Mouse (Mus musculus): ENCODE results near the gene Gpr62. TPM values are rescaled to one million over a fixed set of nuclear protein-coding genes. Genes with fewer than 3 reads are reported as not detected.

Gene Gpr62
- polyA plus RNA-seq, 1 experiment from 2014 or later: 0.91 TPM

DNA sequence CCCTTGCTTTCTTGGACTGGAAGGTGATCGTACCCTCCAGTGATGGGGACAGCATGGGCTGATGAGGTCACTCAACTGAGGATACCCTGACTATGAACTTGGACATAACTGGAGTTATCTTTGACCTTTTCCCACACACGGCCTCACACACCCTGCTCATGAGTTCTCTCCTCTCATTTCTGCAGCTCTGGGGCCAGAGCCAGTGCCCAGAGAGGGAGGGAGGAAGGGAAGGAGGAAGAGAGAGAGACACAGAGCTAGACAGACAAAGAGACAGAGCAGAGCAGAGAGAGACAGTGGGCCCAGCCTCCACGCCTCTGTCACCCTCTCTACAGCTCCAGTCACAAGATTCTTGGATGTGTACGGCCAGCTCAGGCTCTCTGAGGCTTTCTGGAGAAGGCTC lies 6.6 kb upstream of the Gpr62 start:
- no peak for ATAC-seq (replicated peaks; ENCODE audit: low FRiP score, low read depth)
- DNase-seq (ENCODE audit: low spot score): no peak

GRCm38 (mm10) chr9:106471892-106472291 lies 6.2 kb upstream of the Gpr62 start:
- H3K36me3 ChIP-seq (ENCODE audit: insufficient read depth, low read length): no peaks in the 10 kb centered on the region
- no peaks in the 10 kb centered on the region for H3K27me3 ChIP-seq (ENCODE audit: insufficient read depth, low read length)
- no peak for TF ChIP-seq CTCF (IDR thresholded peaks at IDR 0.05; ENCODE audit: low read depth)
- DNase-seq (ENCODE audit: low spot score) (peak; percentile 85), ATAC-seq (replicated peaks; ENCODE audit: low FRiP score, low read depth) (peak; percentile 8; the same call in 1 of the 2 replicates)
- H3K4me2 ChIP-seq (ENCODE audit: low read length): peak overlapping the region; percentile 37
- no peak overlapping the region for H3K4me3 ChIP-seq (replicated peaks; ENCODE audit: low read depth, low read length)
- H3K27ac ChIP-seq: no peak overlapping the region
- no peak overlapping the region for H3K9ac ChIP-seq (ENCODE audit: low read depth, low read length)
- peaks cover 12% of the 10 kb centered on the region for H3K4me1 ChIP-seq (replicated peaks; ENCODE audit: insufficient read depth, low read length)
- H3K9me3 ChIP-seq (replicated peaks; ENCODE audit: low read length): no peaks in the 10 kb centered on the region
- WGBS: 22% methylated on average over 5 of the region's 5 CpGs

More for the DNA sequence above, 6.6 kb upstream of the Gpr62 start:
- Histone ChIP-seq H3K4me3 (replicated peaks; ENCODE audit: low read depth, low read length) (no peak overlapping the region), H3K36me3 (ENCODE audit: insufficient read depth, low read length) (no peaks in the 10 kb centered on the region), H3K9me3 (replicated peaks; ENCODE audit: low read length) (no peaks in the 10 kb centered on the region), H3K9ac (ENCODE audit: low read depth, low read length) (no peak overlapping the region), H3K4me1 (replicated peaks; ENCODE audit: insufficient read depth, low read length) (peaks cover 12% of the 10 kb centered on the region), H3K27me3 (ENCODE audit: insufficient read depth, low read length) (no peaks in the 10 kb centered on the region), H3K4me2 (ENCODE audit: low read length) (no peak overlapping the region), H3K27ac (peak overlapping the region; percentile 0; the same call in 1 of the 2 replicates)
- no peak for TF ChIP-seq CTCF (IDR thresholded peaks at IDR 0.05; ENCODE audit: low read depth)
- 70% methylated on average over 4 of the region's 4 CpGs for WGBS

DNA sequence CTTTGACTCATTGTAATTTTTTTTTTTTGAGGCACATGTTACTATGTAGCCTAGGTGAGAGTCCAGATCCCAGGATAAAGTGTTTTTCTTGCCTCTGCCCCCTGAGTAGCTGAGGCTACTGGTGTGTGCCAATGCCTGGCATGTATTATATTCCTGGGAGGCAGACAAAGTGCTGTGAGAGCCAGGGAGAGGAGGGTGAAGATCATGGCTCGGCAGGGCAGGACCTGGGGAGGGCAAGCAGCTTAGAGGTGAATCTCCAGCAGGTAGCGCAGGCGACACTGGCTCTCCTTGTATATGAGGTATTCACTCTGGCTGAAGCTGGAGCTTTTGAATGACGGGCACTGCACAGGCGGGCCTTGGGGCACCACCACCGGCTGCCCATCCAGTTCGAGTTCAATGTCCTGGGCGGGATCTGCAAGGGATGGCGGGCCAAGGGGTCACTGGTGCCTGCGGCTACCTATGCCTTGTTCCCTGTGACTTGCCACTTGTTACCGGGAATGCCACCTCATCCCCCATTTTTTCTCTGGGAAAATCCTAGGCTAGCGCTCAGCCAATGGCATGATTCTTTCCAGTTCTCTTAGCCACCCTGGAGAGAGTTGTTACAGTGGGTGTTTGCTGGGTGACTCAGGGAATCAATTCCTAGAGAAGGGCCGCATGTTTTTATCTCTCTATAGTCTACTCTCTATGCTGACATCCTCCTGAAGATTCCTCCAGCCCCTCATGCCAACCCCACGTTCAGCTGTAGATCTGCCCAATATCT lies 5.4 kb upstream of the Gpr62 start:
- Histone ChIP-seq H3K4me3 (replicated peaks; ENCODE audit: low read depth, low read length) (no peak overlapping the region), H3K27me3 (ENCODE audit: insufficient read depth, low read length) (no peaks in the 10 kb centered on the region), H3K9ac (ENCODE audit: low read depth, low read length) (no peak overlapping the region), H3K36me3 (ENCODE audit: insufficient read depth, low read length) (no peaks in the 10 kb centered on the region), H3K9me3 (replicated peaks; ENCODE audit: low read length) (no peaks in the 10 kb centered on the region), H3K27ac (no peak overlapping the region), H3K4me2 (ENCODE audit: low read length) (peak overlapping the region; percentile 37), H3K4me1 (replicated peaks; ENCODE audit: insufficient read depth, low read length) (peaks cover 12% of the 10 kb centered on the region)
- no peak for DNase-seq (ENCODE audit: low spot score)
- no peak for ATAC-seq (replicated peaks; ENCODE audit: low FRiP score, low read depth)
- 67% methylated on average over 14 of the region's 14 CpGs for WGBS
- TF ChIP-seq CTCF (IDR thresholded peaks at IDR 0.05; ENCODE audit: low read depth): no peak

DNA sequence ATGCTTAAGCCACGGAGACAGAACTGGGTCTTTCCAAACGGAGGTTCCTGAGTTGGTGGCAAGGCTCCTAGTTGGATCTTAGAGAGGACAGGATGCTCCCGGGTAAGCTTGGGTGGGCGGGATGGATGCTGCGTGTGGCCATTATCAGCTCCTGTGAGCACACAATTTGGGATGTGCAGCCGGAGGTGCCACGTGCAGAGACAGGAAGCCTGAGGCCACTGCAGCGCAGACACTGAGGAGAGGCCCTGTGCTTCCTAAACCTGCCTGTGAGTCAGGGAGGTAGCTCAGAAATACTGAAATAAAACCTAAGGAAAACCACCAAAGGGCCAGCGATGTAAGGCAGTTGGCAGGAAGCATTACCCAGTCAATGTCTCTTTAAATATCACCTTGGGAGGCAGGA lies 4.0 kb upstream of the Gpr62 start:
- no peak for ATAC-seq (replicated peaks; ENCODE audit: low FRiP score, low read depth)
- H3K9ac ChIP-seq (ENCODE audit: low read depth, low read length): no peak overlapping the region
- WGBS: 67% methylated on average over 9 of the region's 9 CpGs
- H3K4me3 ChIP-seq (replicated peaks; ENCODE audit: low read depth, low read length): no peak overlapping the region
- no peaks in the 10 kb centered on the region for H3K9me3 ChIP-seq (replicated peaks; ENCODE audit: low read length)
- H3K4me2 ChIP-seq (ENCODE audit: low read length): no peak overlapping the region
- peaks cover 18% of the 10 kb centered on the region for H3K4me1 ChIP-seq (replicated peaks; ENCODE audit: insufficient read depth, low read length)
- DNase-seq (ENCODE audit: low spot score): no peak
- no peak for TF ChIP-seq CTCF (IDR thresholded peaks at IDR 0.05; ENCODE audit: low read depth)
- H3K36me3 ChIP-seq (ENCODE audit: insufficient read depth, low read length): no peaks in the 10 kb centered on the region
- H3K27ac ChIP-seq: no peak overlapping the region
- H3K27me3 ChIP-seq (ENCODE audit: insufficient read depth, low read length): no peaks in the 10 kb centered on the region

- peak; percentile 33; the same call in 1 of the 2 replicates for TF ChIP-seq CTCF (IDR thresholded peaks at IDR 0.05; ENCODE audit: low read depth)
- no peak overlapping the region for H3K4me2 ChIP-seq (ENCODE audit: low read length)
- no peak overlapping the region for H3K27ac ChIP-seq
- no peaks in the 10 kb centered on the region for H3K9me3 ChIP-seq (replicated peaks; ENCODE audit: low read length)
- DNase-seq (ENCODE audit: low spot score): no peak
- no peak overlapping the region for H3K9ac ChIP-seq (ENCODE audit: low read depth, low read length)
- peaks cover 14% of the 10 kb centered on the region for H3K4me1 ChIP-seq (replicated peaks; ENCODE audit: insufficient read depth, low read length)
- no peaks in the 10 kb centered on the region for H3K36me3 ChIP-seq (ENCODE audit: insufficient read depth, low read length)
- no peak for ATAC-seq (replicated peaks; ENCODE audit: low FRiP score, low read depth)
- no peaks in the 10 kb centered on the region for H3K27me3 ChIP-seq (ENCODE audit: insufficient read depth, low read length)
- H3K4me3 ChIP-seq (replicated peaks; ENCODE audit: low read depth, low read length): no peak overlapping the region
- WGBS: 58% methylated on average over 6 of the region's 6 CpGs
Measured at GRCm38 (mm10) chr9:106469317-106469716, 3.6 kb upstream of the Gpr62 start.

DNA sequence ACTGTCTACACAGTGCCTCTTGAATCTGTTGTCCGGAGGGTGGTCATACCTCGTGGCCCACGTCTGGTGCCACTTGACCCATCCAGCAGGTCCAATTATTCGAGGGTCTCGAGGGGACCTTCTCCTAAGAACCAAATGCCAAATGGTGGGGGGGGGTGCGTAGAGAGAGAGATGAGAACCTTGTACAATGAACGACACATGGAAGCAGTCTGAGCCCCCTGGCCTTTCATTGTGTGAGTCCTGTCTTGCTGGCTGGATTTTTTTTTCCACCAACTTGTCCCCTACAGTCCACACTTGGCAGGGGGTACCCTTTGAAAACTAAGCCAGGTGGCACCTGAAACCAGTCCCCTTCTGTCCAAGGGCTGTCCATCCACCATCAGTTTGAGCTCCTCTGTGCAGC lies 2.0 kb upstream of the Gpr62 start:
- Histone ChIP-seq H3K27ac (no peak overlapping the region), H3K9me3 (replicated peaks; ENCODE audit: low read length) (no peaks in the 10 kb centered on the region), H3K4me3 (replicated peaks; ENCODE audit: low read depth, low read length) (no peak overlapping the region), H3K4me1 (replicated peaks; ENCODE audit: insufficient read depth, low read length) (peaks cover 10% of the 10 kb centered on the region; the same call in 1 of the 2 replicates), H3K4me2 (ENCODE audit: low read length) (no peak overlapping the region), H3K27me3 (ENCODE audit: insufficient read depth, low read length) (no peaks in the 10 kb centered on the region), H3K9ac (ENCODE audit: low read depth, low read length) (no peak overlapping the region), H3K36me3 (ENCODE audit: insufficient read depth, low read length) (peaks cover 9% of the 10 kb centered on the region; the same call in 1 of the 2 replicates)
- 89% methylated on average over 7 of the region's 7 CpGs for WGBS
- no peak for ATAC-seq (replicated peaks; ENCODE audit: low FRiP score, low read depth)
- no peak for DNase-seq (ENCODE audit: low spot score)
- TF ChIP-seq CTCF (IDR thresholded peaks at IDR 0.05; ENCODE audit: low read depth): no peak
